Mouse (Mus musculus): Measurements from ENCODE around the gene Dnajb8. TPM values are rescaled to one million over a fixed set of nuclear protein-coding genes. Genes with fewer than 3 reads are reported as not detected.

The Dnajb8 gene
- polyA plus RNA-seq, 1 experiment from 2014 or later: not detected

- Histone ChIP-seq H3K4me1 (peaks cover 36% of the 10 kb centered on the region), H3K9ac (no peak overlapping the region), H3K27me3 (peaks cover 99% of the 10 kb centered on the region), H3K36me3 (no peaks in the 10 kb centered on the region), H3K4me2 (peak overlapping the region; percentile 27; the same call in 1 of the 2 replicates), H3K9me3 (no peaks in the 10 kb centered on the region), H3K27ac (peak overlapping the region; percentile 84), H3K4me3 (peak overlapping the region; percentile 8; the same call in 1 of the 2 replicates)
- 22% methylated on average over 15 of the region's 15 CpGs for WGBS
- no peak for ATAC-seq (ENCODE audit: borderline replicate concordance, extremely low read depth, low FRiP score, low TSS enrichment)
Measured at GRCm38 (mm10) chr6:88201926-88202700, 20.0 kb upstream of the Dnajb8 start.

GRCm38 (mm10) chr6:88202921-88203690 lies 19.0 kb upstream of the Dnajb8 start:
- WGBS: 2% methylated on average over 24 of the region's 24 CpGs
- Histone ChIP-seq H3K4me1 (peaks cover 26% of the 10 kb centered on the region), H3K9ac (no peak overlapping the region), H3K27ac (peak overlapping the region; percentile 84), H3K27me3 (peaks cover 98% of the 10 kb centered on the region), H3K36me3 (no peaks in the 10 kb centered on the region), H3K4me3 (peak overlapping the region; percentile 0; the same call in 1 of the 2 replicates), H3K4me2 (peak overlapping the region; percentile 31; the same call in 1 of the 2 replicates), H3K9me3 (no peaks in the 10 kb centered on the region)
- 0 out of 2 replicates have a peak, but pooled peaks have one; percentile 1 for ATAC-seq (ENCODE audit: borderline replicate concordance, extremely low read depth, low FRiP score, low TSS enrichment)

GRCm38 (mm10) chr6:88203791-88204405 lies 18.2 kb upstream of the Dnajb8 start:
- Histone ChIP-seq H3K4me1 (peaks cover 18% of the 10 kb centered on the region), H3K4me3 (no peak overlapping the region)
- 21% methylated on average over 10 of the region's 10 CpGs for WGBS

GRCm38 (mm10) chr6:88204531-88205385 lies 17.3 kb upstream of the Dnajb8 start:
- Histone ChIP-seq H3K4me3 (no peak overlapping the region), H3K4me2 (no peak overlapping the region), H3K9ac (no peak overlapping the region)

More at GRCm38 (mm10) chr6:88203791-88204405, 18.2 kb upstream of the Dnajb8 start:
- ATAC-seq (ENCODE audit: borderline replicate concordance, extremely low read depth, low FRiP score, low TSS enrichment): no peak
- Histone ChIP-seq H3K36me3 (no peaks in the 10 kb centered on the region), H3K27ac (peak overlapping the region; percentile 67; the same call in 1 of the 2 replicates), H3K4me2 (0 out of 2 replicates have a peak overlapping the region, but pooled peaks have one; percentile 5), H3K9ac (no peak overlapping the region), H3K27me3 (peaks cover 96% of the 10 kb centered on the region), H3K9me3 (no peaks in the 10 kb centered on the region)

GRCm38 (mm10) chr6:88205386-88205700 lies 16.7 kb upstream of the Dnajb8 start:
- Histone ChIP-seq H3K4me3 (no peak overlapping the region), H3K4me2 (no peak overlapping the region), H3K36me3 (no peaks in the 10 kb centered on the region), H3K27ac (no peak overlapping the region), H3K9me3 (no peaks in the 10 kb centered on the region), H3K9ac (no peak overlapping the region), H3K4me1 (peaks cover 9% of the 10 kb centered on the region), H3K27me3 (peaks cover 82% of the 10 kb centered on the region)
- no peak for ATAC-seq (ENCODE audit: borderline replicate concordance, extremely low read depth, low FRiP score, low TSS enrichment)
- 35% methylated on average over 7 of the region's 7 CpGs for whole genome bisulfite sequencing

More at GRCm38 (mm10) chr6:88204531-88205385, 17.3 kb upstream of the Dnajb8 start:
- Histone ChIP-seq H3K27ac (no peak overlapping the region), H3K9me3 (no peaks in the 10 kb centered on the region), H3K36me3 (no peaks in the 10 kb centered on the region), H3K4me1 (peaks cover 9% of the 10 kb centered on the region), H3K27me3 (peaks cover 88% of the 10 kb centered on the region)
- ATAC-seq (ENCODE audit: borderline replicate concordance, extremely low read depth, low FRiP score, low TSS enrichment): no peak
- 19% methylated on average over 25 of the region's 25 CpGs for WGBS

- no peak overlapping the region for H3K27ac ChIP-seq
- H3K36me3 ChIP-seq: no peaks in the 10 kb centered on the region
- WGBS: 24% methylated on average over 9 of the region's 9 CpGs
- no peak overlapping the region for H3K4me3 ChIP-seq
- no peaks in the 10 kb centered on the region for H3K9me3 ChIP-seq
- no peak for ATAC-seq (ENCODE audit: borderline replicate concordance, extremely low read depth, low FRiP score, low TSS enrichment)
- H3K4me2 ChIP-seq: no peak overlapping the region
- peaks cover 76% of the 10 kb centered on the region for H3K27me3 ChIP-seq
- peaks cover 9% of the 10 kb centered on the region for H3K4me1 ChIP-seq
- no peak overlapping the region for H3K9ac ChIP-seq
Measured at GRCm38 (mm10) chr6:88205937-88206336, 16.1 kb upstream of the Dnajb8 start.

GRCm38 (mm10) chr6:88206566-88206965 lies 15.5 kb upstream of the Dnajb8 start:
- H3K27me3 ChIP-seq: peaks cover 70% of the 10 kb centered on the region
- no peak for ATAC-seq (ENCODE audit: borderline replicate concordance, extremely low read depth, low FRiP score, low TSS enrichment)

GRCm38 (mm10) chr6:88207403-88208033 lies 14.6 kb upstream of the Dnajb8 start:
- Histone ChIP-seq H3K4me1 (peaks cover 5% of the 10 kb centered on the region; the same call in 1 of the 2 replicates), H3K27me3 (peaks cover 60% of the 10 kb centered on the region), H3K9me3 (no peaks in the 10 kb centered on the region), H3K4me3 (no peak overlapping the region), H3K36me3 (no peaks in the 10 kb centered on the region), H3K9ac (no peak overlapping the region), H3K4me2 (no peak overlapping the region), H3K27ac (no peak overlapping the region)
- no peak for ATAC-seq (ENCODE audit: borderline replicate concordance, extremely low read depth, low FRiP score, low TSS enrichment)
- 86% methylated on average over 10 of the region's 10 CpGs for WGBS

More at GRCm38 (mm10) chr6:88206566-88206965, 15.5 kb upstream of the Dnajb8 start:
- Histone ChIP-seq H3K4me1 (peaks cover 9% of the 10 kb centered on the region; the same call in 1 of the 2 replicates), H3K27ac (no peak overlapping the region), H3K9ac (no peak overlapping the region), H3K4me3 (no peak overlapping the region), H3K36me3 (no peaks in the 10 kb centered on the region), H3K4me2 (no peak overlapping the region), H3K9me3 (no peaks in the 10 kb centered on the region)
- WGBS: 50% methylated on average over 7 of the region's 7 CpGs

- peaks cover 3% of the 10 kb centered on the region; the same call in 1 of the 2 replicates for H3K4me1 ChIP-seq
- WGBS: 96% methylated on average over 3 of the region's 3 CpGs
- peaks cover 52% of the 10 kb centered on the region for H3K27me3 ChIP-seq
- no peak overlapping the region for H3K27ac ChIP-seq
- no peak for ATAC-seq (ENCODE audit: borderline replicate concordance, extremely low read depth, low FRiP score, low TSS enrichment)
- no peak overlapping the region for H3K4me2 ChIP-seq
- no peaks in the 10 kb centered on the region for H3K36me3 ChIP-seq
- H3K4me3 ChIP-seq: no peak overlapping the region
- no peak overlapping the region for H3K9ac ChIP-seq
- no peaks in the 10 kb centered on the region for H3K9me3 ChIP-seq
Measured at GRCm38 (mm10) chr6:88208321-88208720, 13.7 kb upstream of the Dnajb8 start.

GRCm38 (mm10) chr6:88209453-88209852 lies 12.6 kb upstream of the Dnajb8 start:
- peaks cover 41% of the 10 kb centered on the region for H3K27me3 ChIP-seq
- whole genome bisulfite sequencing: 62% methylated on average over 5 of the region's 5 CpGs

More at GRCm38 (mm10) chr6:88209453-88209852, 12.6 kb upstream of the Dnajb8 start:
- Histone ChIP-seq H3K4me2 (no peak overlapping the region), H3K27ac (no peak overlapping the region), H3K9ac (no peak overlapping the region), H3K4me3 (no peak overlapping the region), H3K4me1 (peaks cover 3% of the 10 kb centered on the region; the same call in 1 of the 2 replicates), H3K36me3 (no peaks in the 10 kb centered on the region), H3K9me3 (no peaks in the 10 kb centered on the region)
- ATAC-seq (ENCODE audit: borderline replicate concordance, extremely low read depth, low FRiP score, low TSS enrichment): no peak

All from lung, embryonic 15.5 days (tissue).